14 mouse cellular contexts compared by ENCODE assay signal in genomic region chr15:98645057-98646026, GRCm38 (mm10). TPM values are rescaled to one million over a fixed set of nuclear protein-coding genes. Genes with fewer than 3 reads are reported as not detected.
DNase-seq lines count a peak whose midpoint lies in the region; ATAC-seq and TF ChIP-seq lines count a peak whose summit lies in the region.
"Had no signal": no experiment of that assay in that cellular context is flagged by ENCODE, and none has a peak within 500 bp of the region (broad histone marks: within the 10 kb centered on the region; RNA-seq: fewer than 3 reads in every experiment).

No protein-coding gene starts in this region.

- H3K27me3 ChIP-seq in forebrain, embryonic 14.5 days (replicated peaks; ENCODE audit: control insufficient read depth, insufficient read depth, low read length), result no peaks in the 10 kb centered on the region
- H3K27me3 ChIP-seq in forebrain, embryonic 10.5 days (ENCODE audit: poor library complexity, severe bottlenecking), result peaks cover 6% of the 10 kb centered on the region; the same call in 1 of the 2 replicates
- H3K27me3 ChIP-seq in kidney, embryonic 16.5 days (ENCODE audit: insufficient read depth, low read length), result no peaks in the 10 kb centered on the region
- no peaks in the 10 kb centered on the region for H3K27me3 ChIP-seq in E14TG2a.4 (ENCODE audit: insufficient read depth, low read length)
- H3K27me3 ChIP-seq: embryonic facial prominence, embryonic 13.5 days; limb, embryonic 15.5 days had no signal

- no peak overlapping the region for H3K9ac ChIP-seq in forebrain, embryonic 14.5 days (ENCODE audit: low read length)
- H3K9ac ChIP-seq in kidney, embryonic 16.5 days (replicated peaks; ENCODE audit: low read length), result no peak overlapping the region
- H3K9ac ChIP-seq: embryonic facial prominence, embryonic 13.5 days; limb, embryonic 15.5 days had no signal

- H3K36me3 ChIP-seq in forebrain, embryonic 14.5 days (ENCODE audit: control insufficient read depth, insufficient read depth, low read length), result peaks cover 100% of the 10 kb centered on the region
- peaks cover 98% of the 10 kb centered on the region for H3K36me3 ChIP-seq in forebrain, embryonic 10.5 days (replicated peaks)
- peaks cover 91% of the 10 kb centered on the region for H3K36me3 ChIP-seq in kidney, embryonic 16.5 days (ENCODE audit: insufficient read depth, low read length)
- H3K36me3 ChIP-seq in E14TG2a.4 (ENCODE audit: insufficient read depth, low read length), result peaks cover 97% of the 10 kb centered on the region

- no peak overlapping the region for H3K4me3 ChIP-seq in forebrain, embryonic 14.5 days (ENCODE audit: low read depth, low read length)
- no peak overlapping the region for H3K4me3 ChIP-seq in forebrain, embryonic 10.5 days
- H3K4me3 ChIP-seq in kidney, embryonic 16.5 days (ENCODE audit: low read length), result no peak overlapping the region
- H3K4me3 ChIP-seq in E14TG2a.4 (replicated peaks; ENCODE audit: low read length), result peak overlapping the region; percentile 48
- H3K4me3 ChIP-seq: embryonic facial prominence, embryonic 13.5 days; limb, embryonic 15.5 days had no signal

- no peak for DNase-seq in forebrain, embryonic 14.5 days (ENCODE audit: low spot score)
- no peak for DNase-seq in forebrain, embryonic 10.5 days (ENCODE audit: extremely low spot score, low spot score)
- DNase-seq in kidney, adult 9 months, result peak; percentile 72
- peak; percentile 50 for DNase-seq in kidney, postnatal 14 days
- DNase-seq in cerebellum, adult 11 months, result no peak
- DNase-seq: gastrocnemius, postnatal 10 days; lung, postnatal 10 days; right cerebral cortex, adult 18-20 months; thymus, postnatal 25 days had no signal

- H3K4me1 ChIP-seq in forebrain, embryonic 14.5 days (ENCODE audit: control insufficient read depth, insufficient read depth, low read length), result no peaks in the 10 kb centered on the region
- H3K4me1 ChIP-seq in forebrain, embryonic 10.5 days, result no peaks in the 10 kb centered on the region
- no peaks in the 10 kb centered on the region for H3K4me1 ChIP-seq in kidney, embryonic 16.5 days (ENCODE audit: insufficient read depth, low read length)
- peaks cover 78% of the 10 kb centered on the region for H3K4me1 ChIP-seq in E14TG2a.4 (replicated peaks; ENCODE audit: low read depth, low read length)
- H3K4me1 ChIP-seq: embryonic facial prominence, embryonic 13.5 days; limb, embryonic 15.5 days had no signal

- WGBS in forebrain, embryonic 14.5 days, result 89% methylated on average over 24 of the region's 24 CpGs
- WGBS in forebrain, embryonic 10.5 days, result 95% methylated on average over 24 of the region's 24 CpGs
- WGBS in kidney, embryonic 16.5 days, result 87% methylated on average over 24 of the region's 24 CpGs

- H3K27ac ChIP-seq in forebrain, embryonic 14.5 days (ENCODE audit: low read depth, low read length), result 0 out of 2 replicates have a peak overlapping the region, but pooled peaks have one; percentile 3
- H3K27ac ChIP-seq in forebrain, embryonic 10.5 days, result no peak overlapping the region
- no peak overlapping the region for H3K27ac ChIP-seq in kidney, embryonic 16.5 days (ENCODE audit: low read length)
- H3K27ac ChIP-seq: embryonic facial prominence, embryonic 13.5 days; hindbrain, postnatal 0 days; limb, embryonic 15.5 days had no signal

- H3K9me3 ChIP-seq in forebrain, embryonic 14.5 days (replicated peaks; ENCODE audit: control insufficient read depth, low read length), result no peaks in the 10 kb centered on the region
- no peaks in the 10 kb centered on the region for H3K9me3 ChIP-seq in forebrain, embryonic 10.5 days
- H3K9me3 ChIP-seq in kidney, embryonic 16.5 days (ENCODE audit: low read length), result no peaks in the 10 kb centered on the region
- no peaks in the 10 kb centered on the region for H3K9me3 ChIP-seq in E14TG2a.4 (ENCODE audit: low read length)
- H3K9me3 ChIP-seq: embryonic facial prominence, embryonic 13.5 days; limb, embryonic 15.5 days had no signal

- ATAC-seq in forebrain, embryonic 14.5 days, result peak; percentile 25; the same call in 1 of the 2 replicates
- no peak for ATAC-seq in kidney, embryonic 16.5 days (ENCODE audit: low FRiP score, low TSS enrichment)
- ATAC-seq: hindbrain, postnatal 0 days had no signal

- TF ChIP-seq CTCF in E14TG2a.4 (conservative IDR thresholded peaks at IDR 0.05; ENCODE audit: low read length), result no peak

- H3K4me2 ChIP-seq in forebrain, embryonic 14.5 days (ENCODE audit: low read length), result no peak overlapping the region
- H3K4me2 ChIP-seq in kidney, embryonic 16.5 days (replicated peaks; ENCODE audit: low read depth, low read length), result no peak overlapping the region
- H3K4me2 ChIP-seq: embryonic facial prominence, embryonic 13.5 days; limb, embryonic 15.5 days had no signal

RNA-seq across cellular contexts. Expression of gene Cacnb3, which starts 14.7 kb away (rescaled TPM):
- polyA plus RNA-seq in forebrain, embryonic 14.5 days (2014; fragmentation: Nextera tagmentation; extraction: Ambion mirVana), result 75.9 and 95.4 TPM in 2 replicates
- polyA plus RNA-seq in forebrain, embryonic 10.5 days (2016; fragmentation: Nextera tagmentation; extraction: Ambion mirVana), result 19.9 and 21.7 TPM in 2 replicates
- polyA plus RNA-seq in kidney, embryonic 16.5 days (2015; fragmentation: Nextera tagmentation; extraction: Ambion mirVana), result 34.4 and 34.9 TPM in 2 replicates

RNA-seq across cellular contexts. Expression of gene Ddx23, which starts 17.4 kb away (rescaled TPM):
- polyA plus RNA-seq in forebrain, embryonic 14.5 days (2014; fragmentation: Nextera tagmentation; extraction: Ambion mirVana), result 18.2 and 24.3 TPM in 2 replicates
- polyA plus RNA-seq in forebrain, embryonic 10.5 days (2016; fragmentation: Nextera tagmentation; extraction: Ambion mirVana), result 27.3 and 28.5 TPM in 2 replicates
- 19.0 and 27.1 TPM in 2 replicates for polyA plus RNA-seq in kidney, embryonic 16.5 days (2015; fragmentation: Nextera tagmentation; extraction: Ambion mirVana)

RNA-seq across cellular contexts. Expression of gene Rnd1, which starts 31.9 kb away (rescaled TPM):
- 6.3 and 6.8 TPM in 2 replicates for polyA plus RNA-seq in forebrain, embryonic 14.5 days (2014; fragmentation: Nextera tagmentation; extraction: Ambion mirVana)
- polyA plus RNA-seq in forebrain, embryonic 10.5 days (2016; fragmentation: Nextera tagmentation; extraction: Ambion mirVana), result 1.8 and 2.2 TPM in 2 replicates
- 0.45 and 0.75 TPM in 2 replicates for polyA plus RNA-seq in kidney, embryonic 16.5 days (2015; fragmentation: Nextera tagmentation; extraction: Ambion mirVana)

RNA-seq across cellular contexts. Expression of gene Adcy6, which starts 35.5 kb away (rescaled TPM):
- polyA plus RNA-seq in forebrain, embryonic 14.5 days (2014; fragmentation: Nextera tagmentation; extraction: Ambion mirVana), result 6.4 and 10.4 TPM in 2 replicates
- polyA plus RNA-seq in forebrain, embryonic 10.5 days (2016; fragmentation: Nextera tagmentation; extraction: Ambion mirVana), result 9.4 and 11.9 TPM in 2 replicates
- 24.4 and 26.0 TPM in 2 replicates for polyA plus RNA-seq in kidney, embryonic 16.5 days (2015; fragmentation: Nextera tagmentation; extraction: Ambion mirVana)

Comparison
In these comparisons a context has a peak if more than half of its experiments do, and no peak if none do; other contexts are left out.
1. DNase-seq: peak in kidney, adult 9 months (single experiment) and kidney, postnatal 14 days (single experiment); none in forebrain, embryonic 14.5 days (single experiment), forebrain, embryonic 10.5 days (single experiment) and cerebellum, adult 11 months (single experiment).